In genomic region chr11:23305673-23306608, GRCm38 (mm10) we compare ENCODE assay signal across 7 mouse cellular contexts. TPM values are rescaled to one million over a fixed set of nuclear protein-coding genes. Genes with fewer than 3 reads are reported as not detected.
DNase-seq lines count a peak whose midpoint lies in the region; ATAC-seq lines count a peak whose summit lies in the region.

No protein-coding gene starts in this region.

- H3K4me2 ChIP-seq in intestine, embryonic 15.5 days (replicated peaks): peak overlapping the region; percentile 72

- H3K9ac ChIP-seq in intestine, embryonic 15.5 days: peak overlapping the region; percentile 94

- H3K36me3 ChIP-seq in intestine, embryonic 15.5 days: no peaks in the 10 kb centered on the region
- peaks cover 9% of the 10 kb centered on the region; the same call in 1 of the 2 replicates for H3K36me3 ChIP-seq in midbrain, embryonic 10.5 days

- peak; percentile 98 for DNase-seq in adrenal gland, adult (ENCODE audit: inconsistent age in 2 of 2, low spot score in 1 of 2)
- DNase-seq in embryo, embryonic 10.5 days (ENCODE audit: low spot score): peak; percentile 93
- peak; percentile 98 for DNase-seq in gastrocnemius, postnatal 25 days
- peak; percentile 95 to 96 for DNase-seq in left cerebral cortex, postnatal 25 days (ENCODE audit: low spot score in 2 of 2)
- peak; percentile 97 for DNase-seq in midbrain, embryonic 10.5 days (ENCODE audit: low spot score)
- peak; percentile 93 for DNase-seq in right cerebral cortex, postnatal 4 days

- peak; percentile 98 for ATAC-seq in intestine, embryonic 15.5 days

- no peaks in the 10 kb centered on the region for H3K9me3 ChIP-seq in intestine, embryonic 15.5 days
- no peaks in the 10 kb centered on the region for H3K9me3 ChIP-seq in midbrain, embryonic 10.5 days (replicated peaks)

- no peaks in the 10 kb centered on the region for H3K27me3 ChIP-seq in intestine, embryonic 15.5 days (replicated peaks)
- H3K27me3 ChIP-seq in midbrain, embryonic 10.5 days (ENCODE audit: low read depth, poor library complexity, severe bottlenecking): no peaks in the 10 kb centered on the region

- peak overlapping the region; percentile 99 for H3K27ac ChIP-seq in intestine, embryonic 15.5 days
- H3K27ac ChIP-seq in midbrain, embryonic 10.5 days (replicated peaks): peak overlapping the region; percentile 98

- H3K4me3 ChIP-seq in intestine, embryonic 15.5 days (replicated peaks): peak overlapping the region; percentile 85
- H3K4me3 ChIP-seq in midbrain, embryonic 10.5 days: peak overlapping the region; percentile 70

- peaks cover 7% of the 10 kb centered on the region; the same call in 1 of the 2 replicates for H3K4me1 ChIP-seq in intestine, embryonic 15.5 days (replicated peaks)
- H3K4me1 ChIP-seq in midbrain, embryonic 10.5 days: peaks cover 22% of the 10 kb centered on the region

- intact Hi-C loops in left cerebral cortex, postnatal 25 days (cut with DNase I): loop anchor here (1.0 to 2.0 kb wide), 3 partner anchors 49 to 237 kb away; partner anchors contain the start of genes Ahsa2 and Xpo1

- WGBS in intestine, embryonic 15.5 days: under 1% methylated on average over 85 of the region's 98 CpGs
- under 1% methylated on average over 83 of the region's 98 CpGs for WGBS in midbrain, embryonic 10.5 days

RNA-seq across cellular contexts. Expression of gene Usp34, which starts 0.8 kb away (rescaled TPM):
- 10 to 100 TPM; 30.2 to 35.4 TPM for total RNA-seq in gastrocnemius, postnatal 25 days (2021)
- 20.3 and 22.4 TPM in 2 replicates for polyA plus RNA-seq in intestine, embryonic 15.5 days (2015; fragmentation: Nextera tagmentation; extraction: Ambion mirVana)
- total RNA-seq in left cerebral cortex, postnatal 25 days (2021): 100 to 1,000 TPM; 104 to 105 TPM
- polyA plus RNA-seq in midbrain, embryonic 10.5 days (2016; fragmentation: Nextera tagmentation; extraction: Ambion mirVana): 19.6 and 22.0 TPM in 2 replicates

RNA-seq across cellular contexts. Expression of gene Xpo1, which starts 50.1 kb away (rescaled TPM):
- 10 to 100 TPM; 23.7 to 24.5 TPM for total RNA-seq in gastrocnemius, postnatal 25 days (2021)
- 72.6 and 85.0 TPM in 2 replicates for polyA plus RNA-seq in intestine, embryonic 15.5 days (2015; fragmentation: Nextera tagmentation; extraction: Ambion mirVana)
- 10 to 100 TPM; 67.7 to 69.2 TPM for total RNA-seq in left cerebral cortex, postnatal 25 days (2021)
- 128 and 131 TPM in 2 replicates for polyA plus RNA-seq in midbrain, embryonic 10.5 days (2016; fragmentation: Nextera tagmentation; extraction: Ambion mirVana)

Comparison
In these comparisons a context has a peak if more than half of its experiments do, and no peak if none do; other contexts are left out.
1. Peak in every context shown above with its lines: DNase-seq, ATAC-seq, H3K4me3 ChIP-seq and H3K27ac ChIP-seq.